In the genomic region with DNA sequence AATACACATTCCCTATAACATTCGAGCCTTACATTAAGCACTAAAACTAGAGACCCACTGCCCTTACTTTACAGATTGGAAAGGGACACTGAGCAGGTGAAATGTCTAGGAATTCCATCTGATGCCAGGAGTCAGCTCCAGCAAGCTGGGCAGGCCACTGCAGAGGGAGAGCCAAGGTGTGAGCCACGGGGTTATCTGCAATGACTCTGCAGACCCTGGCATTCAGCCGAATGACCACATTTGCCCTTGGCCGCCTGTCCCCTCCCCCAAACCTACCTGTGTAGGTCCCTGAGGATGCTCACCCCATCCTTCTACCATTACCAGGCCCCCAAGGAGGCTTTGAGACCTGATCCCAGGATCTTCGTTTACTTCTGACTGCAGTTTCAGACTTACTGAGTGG, we compare ENCODE assay signal across 10 mouse cellular contexts. TPM values are rescaled to one million over a fixed set of nuclear protein-coding genes. Genes with fewer than 3 reads are reported as not detected.
DNase-seq lines count a peak whose midpoint lies in the region; ATAC-seq lines count a peak whose summit lies in the region.
"Had no signal": no experiment of that assay in that cellular context is flagged by ENCODE, and none has a peak within 500 bp of the region (broad histone marks: within the 10 kb centered on the region; RNA-seq: fewer than 3 reads in every experiment).

No protein-coding gene starts in this region.

- WGBS in lung, embryonic 16.5 days = 80% methylated on average over 5 of the region's 5 CpGs
- WGBS in hindbrain, embryonic 10.5 days = 85% methylated on average over 5 of the region's 5 CpGs
- 86% methylated on average over 5 of the region's 5 CpGs for WGBS in neural tube, embryonic 14.5 days

- H3K9ac ChIP-seq in lung, embryonic 16.5 days (ENCODE audit: low read length) = no peak overlapping the region
- peak overlapping the region; percentile 85; the same call in 1 of the 2 replicates for H3K9ac ChIP-seq in neural tube, embryonic 14.5 days (replicated peaks; ENCODE audit: low read depth, low read length)

- no peaks in the 10 kb centered on the region for H3K36me3 ChIP-seq in lung, embryonic 16.5 days (ENCODE audit: control insufficient read depth, insufficient read depth, low read length)
- H3K36me3 ChIP-seq in hindbrain, embryonic 10.5 days = no peaks in the 10 kb centered on the region
- no peaks in the 10 kb centered on the region for H3K36me3 ChIP-seq in neural tube, embryonic 14.5 days (ENCODE audit: control insufficient read depth, insufficient read depth, low read length)

- peaks cover 8% of the 10 kb centered on the region; the same call in 1 of the 2 replicates for H3K27me3 ChIP-seq in lung, embryonic 16.5 days (ENCODE audit: control insufficient read depth, insufficient read depth, low read depth, low read length)
- H3K27me3 ChIP-seq in hindbrain, embryonic 10.5 days (ENCODE audit: insufficient read depth, poor library complexity, severe bottlenecking) = peaks cover 87% of the 10 kb centered on the region
- H3K27me3 ChIP-seq in neural tube, embryonic 14.5 days (ENCODE audit: control insufficient read depth, insufficient read depth, low read length) = no peaks in the 10 kb centered on the region

- H3K27ac ChIP-seq in lung, embryonic 16.5 days (ENCODE audit: low read length) = no peak overlapping the region
- H3K27ac ChIP-seq in hindbrain, embryonic 10.5 days = peak overlapping the region; percentile 29; the same call in 1 of the 2 replicates
- H3K27ac ChIP-seq in neural tube, embryonic 14.5 days (ENCODE audit: low read depth, low read length) = no peak overlapping the region

- H3K4me1 ChIP-seq in lung, embryonic 16.5 days (replicated peaks; ENCODE audit: control insufficient read depth, insufficient read depth, low read length) = peaks cover 27% of the 10 kb centered on the region
- H3K4me1 ChIP-seq in hindbrain, embryonic 10.5 days (replicated peaks) = peaks cover 71% of the 10 kb centered on the region
- peaks cover 11% of the 10 kb centered on the region; the same call in 1 of the 2 replicates for H3K4me1 ChIP-seq in neural tube, embryonic 14.5 days (ENCODE audit: control insufficient read depth, insufficient read depth, low read length)

- H3K4me2 ChIP-seq in lung, embryonic 16.5 days (ENCODE audit: low read depth, low read length) = peak overlapping the region; percentile 99; the same call in 1 of the 2 replicates
- peak overlapping the region; percentile 98 for H3K4me2 ChIP-seq in neural tube, embryonic 14.5 days (ENCODE audit: low read depth, low read length)

- no peaks in the 10 kb centered on the region for H3K9me3 ChIP-seq in lung, embryonic 16.5 days (ENCODE audit: control insufficient read depth, low read length)
- no peaks in the 10 kb centered on the region for H3K9me3 ChIP-seq in hindbrain, embryonic 10.5 days
- H3K9me3 ChIP-seq in neural tube, embryonic 14.5 days (ENCODE audit: control insufficient read depth, low read length) = no peaks in the 10 kb centered on the region

- H3K4me3 ChIP-seq in lung, embryonic 16.5 days (ENCODE audit: low read length) = no peak overlapping the region
- peak overlapping the region; percentile 78 for H3K4me3 ChIP-seq in hindbrain, embryonic 10.5 days
- H3K4me3 ChIP-seq in neural tube, embryonic 14.5 days (ENCODE audit: low read depth, low read length) = peak overlapping the region; percentile 53

- no peak for ATAC-seq in lung, embryonic 16.5 days (ENCODE audit: low read depth)
- ATAC-seq in neural tube, embryonic 14.5 days (ENCODE audit: low read depth) = no peak

- DNase-seq in cerebellum, adult 18-20 months = peak; percentile 45 to 47
- no peak for DNase-seq in cerebellum, postnatal 4 days (ENCODE audit: low spot score in 2 of 2)
- no peak for DNase-seq in lung, postnatal 4 days
- no peak for DNase-seq in hindbrain, embryonic 10.5 days (ENCODE audit: low spot score)
- DNase-seq in layer of hippocampus, adult 8-10 months (ENCODE audit: low spot score in 2 of 2) = no peak
- no peak for DNase-seq in urinary bladder, postnatal 25 days (ENCODE audit: low spot score)
- DNase-seq: B cell, adult 2 months; liver, postnatal 0 days had no signal

RNA-seq across cellular contexts. Expression of a gene that starts 1.3 kb away (rescaled TPM):
- 0.50 and 0.87 TPM in 2 replicates for polyA plus RNA-seq in lung, embryonic 16.5 days (2015; fragmentation: Nextera tagmentation; extraction: Ambion mirVana)
- 1.0 and 3.5 TPM in 2 replicates for polyA plus RNA-seq in hindbrain, embryonic 10.5 days (2016; fragmentation: Nextera tagmentation; extraction: Ambion mirVana)
- polyA plus RNA-seq in neural tube, embryonic 14.5 days (2014; fragmentation: Nextera tagmentation; extraction: Ambion mirVana) = 6.6 and 8.4 TPM in 2 replicates
- total RNA-seq in layer of hippocampus, adult 8-10 months (2022) = 1 to 10 TPM; 5.1 to 6.2 (median 5.7) TPM

RNA-seq across cellular contexts. Expression of a gene that starts 16.2 kb away (rescaled TPM):
- 23.4 TPM in 2 replicates for polyA plus RNA-seq in lung, embryonic 16.5 days (2015; fragmentation: Nextera tagmentation; extraction: Ambion mirVana)
- polyA plus RNA-seq in hindbrain, embryonic 10.5 days (2016; fragmentation: Nextera tagmentation; extraction: Ambion mirVana) = 42.3 and 44.4 TPM in 2 replicates
- polyA plus RNA-seq in neural tube, embryonic 14.5 days (2014; fragmentation: Nextera tagmentation; extraction: Ambion mirVana) = 7.8 and 8.4 TPM in 2 replicates
- total RNA-seq in layer of hippocampus, adult 8-10 months (2022) = 1 to 10 TPM; 1.2 to 2.0 (median 1.9) TPM

Comparison
In these comparisons a context has a peak if more than half of its experiments do, and no peak if none do; other contexts are left out.
1. DNase-seq: peak in cerebellum, adult 18-20 months (2 of 2); none in cerebellum, postnatal 4 days (0 of 2), lung, postnatal 4 days (0 of 2), hindbrain, embryonic 10.5 days (single experiment), layer of hippocampus, adult 8-10 months (0 of 2) and urinary bladder, postnatal 25 days (single experiment).